Mouse (Mus musculus) stomach, adult 2 months (tissue): ENCODE measurements around the gene Fxr1. TPM values are rescaled to one million over a fixed set of nuclear protein-coding genes. Genes with fewer than 3 reads are reported as not detected.

Experiments used
- polyA plus RNA-seq: library from polyadenylated mRNA; depleted of rRNA; stranded (reverse); fragments of >200 nt; gene quantifications from 2 replicates; pipeline ENCODE4 v1.2.3, GENCODE M21; 2012; rRNA removed

Fxr1 gene
- polyA plus RNA-seq = 0.59 and 1.0 TPM in 2 replicates

GRCm38 (mm10) chr3:34019540-34020381 is at the start of gene Fxr1:
Gene Fxr1, plus strand, starts transcription at chr3:34019943.

GRCm38 (mm10) chr3:34080900-34081662 is 61.3 kb downstream of the Fxr1 start, which contains the start of gene Dnajc19:
Gene Dnajc19, minus strand, starts transcription at chr3:34081321.

Other genes with a start within 250 kb of the Fxr1 start
- 7.2 and 17.0 TPM in 2 replicates for gene Ttc14, start 220.1 kb upstream of the Fxr1 start, polyA plus RNA-seq
- 0.05 and 0.11 TPM in 2 replicates for gene Ccdc39, start 175.6 kb upstream of the Fxr1 start, polyA plus RNA-seq
- gene Dnajc19, start 61.4 kb downstream of the Fxr1 start, polyA plus RNA-seq = 33.2 and 39.1 TPM in 2 replicates